Mouse (Mus musculus): ENCODE measurements around the gene Spata48. TPM values are rescaled to one million over a fixed set of nuclear protein-coding genes. Genes with fewer than 3 reads are reported as not detected.

Spata48 gene
- total RNA-seq, 1 experiment from 2014 or later, result 3.3 TPM

DNA sequence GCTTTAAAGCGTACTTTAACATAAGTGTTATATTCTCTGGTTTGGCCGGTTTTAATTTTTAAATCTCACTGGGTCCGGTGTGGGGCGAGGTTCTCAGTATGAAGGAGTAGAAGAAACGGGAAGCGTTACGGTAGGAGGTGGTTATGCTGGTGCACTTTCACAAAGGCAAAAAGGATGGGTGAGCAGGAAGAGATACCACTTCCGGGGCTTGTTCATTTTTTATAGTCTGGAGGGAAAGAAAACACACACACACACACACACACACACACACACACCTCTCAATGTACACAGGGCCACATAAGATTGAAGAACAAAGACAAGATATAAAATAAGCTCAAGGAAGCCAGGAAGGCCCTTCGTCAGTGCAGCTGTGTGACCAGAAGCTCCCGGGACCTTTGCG lies 66.9 kb downstream of the Spata48 start:
- ATAC-seq (ENCODE audit: extremely low read depth, insufficient number of reproducible peaks, low FRiP score, poor library complexity, severe bottlenecking), result peak; percentile 64

DNA sequence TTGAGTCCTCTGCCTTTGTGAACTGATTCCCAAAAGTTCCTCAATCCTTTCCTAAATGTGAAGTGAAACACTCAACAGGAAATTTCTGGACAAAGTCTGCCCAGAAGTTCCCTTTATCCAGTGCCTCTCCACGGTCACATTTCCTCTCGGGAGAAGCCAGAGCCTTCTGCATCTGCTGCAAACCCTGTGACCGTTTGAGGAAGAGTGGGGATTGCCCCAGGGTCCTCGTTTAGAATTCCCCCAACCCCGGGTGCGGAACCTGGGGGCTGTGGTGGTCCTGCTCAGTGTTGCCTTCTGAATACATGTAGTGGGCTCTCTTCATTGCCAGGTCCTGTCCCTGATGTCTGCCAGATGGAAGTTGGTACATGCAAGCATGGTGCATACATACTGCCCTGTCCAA lies 67.3 kb downstream of the Spata48 start:
- no peak for ATAC-seq (ENCODE audit: extremely low read depth, insufficient number of reproducible peaks, low FRiP score, poor library complexity, severe bottlenecking)

DNA sequence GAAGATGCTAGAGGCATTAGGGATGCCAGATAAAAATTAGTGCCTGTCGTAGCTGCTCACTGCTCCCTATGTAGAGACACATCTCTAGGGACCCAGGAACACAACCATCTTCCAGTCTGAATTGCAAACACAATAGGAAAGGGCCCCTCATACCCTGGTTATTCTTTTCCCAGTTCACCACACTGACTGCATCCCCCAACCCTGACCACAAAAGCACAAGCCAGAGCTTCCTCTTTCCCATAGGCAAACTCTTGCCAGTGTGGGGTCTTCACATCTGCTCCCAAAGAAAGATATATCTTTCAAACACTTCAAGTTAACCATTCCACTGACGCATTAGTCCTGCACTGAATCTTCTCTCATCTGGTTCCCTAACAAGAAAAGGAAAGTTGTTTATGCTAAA lies 68.2 kb downstream of the Spata48 start:
- no peak for ATAC-seq (ENCODE audit: extremely low read depth, insufficient number of reproducible peaks, low FRiP score, poor library complexity, severe bottlenecking)

DNA sequence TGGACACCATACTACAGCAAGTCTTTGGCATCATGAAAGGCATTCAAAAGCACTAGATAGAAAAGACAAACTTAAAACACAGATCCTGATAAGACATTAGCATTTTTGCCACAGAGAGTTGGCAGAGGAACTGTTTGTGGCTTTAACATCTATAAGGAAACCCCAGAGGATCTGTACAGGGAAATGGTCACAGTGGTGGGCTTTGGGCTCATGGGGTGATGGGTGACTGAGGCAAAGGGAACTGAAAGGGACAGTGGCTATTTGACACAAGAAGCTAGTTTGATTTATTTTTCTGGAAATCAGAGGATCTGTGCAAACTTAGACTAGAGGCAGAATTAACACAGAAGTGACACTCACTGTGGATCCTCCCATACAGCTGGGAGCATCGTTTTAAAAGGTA lies 74.4 kb downstream of the Spata48 start:
- no peak for ATAC-seq (ENCODE audit: extremely low read depth, insufficient number of reproducible peaks, low FRiP score, poor library complexity, severe bottlenecking)

DNA sequence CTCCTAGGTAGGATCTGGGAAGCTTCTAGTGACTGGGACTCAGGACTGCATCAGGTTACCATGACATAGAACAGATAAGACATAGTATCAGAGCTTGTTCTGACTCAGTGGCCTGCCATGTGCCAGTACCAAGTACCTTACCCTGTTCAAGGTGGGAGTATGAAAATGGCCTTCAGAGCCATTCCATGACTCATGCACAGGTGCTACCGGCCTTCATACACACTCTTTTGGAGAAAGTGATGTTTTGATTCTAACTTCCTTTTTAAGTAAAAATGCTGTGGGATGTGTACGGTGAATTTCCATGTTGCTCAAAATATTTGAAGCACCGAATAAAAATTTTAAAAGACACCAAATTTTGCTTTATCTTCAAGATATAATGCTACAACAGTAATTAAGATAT lies 84.1 kb downstream of the Spata48 start:
- no peak for ATAC-seq (ENCODE audit: extremely low read depth, insufficient number of reproducible peaks, low FRiP score, poor library complexity, severe bottlenecking)

DNA sequence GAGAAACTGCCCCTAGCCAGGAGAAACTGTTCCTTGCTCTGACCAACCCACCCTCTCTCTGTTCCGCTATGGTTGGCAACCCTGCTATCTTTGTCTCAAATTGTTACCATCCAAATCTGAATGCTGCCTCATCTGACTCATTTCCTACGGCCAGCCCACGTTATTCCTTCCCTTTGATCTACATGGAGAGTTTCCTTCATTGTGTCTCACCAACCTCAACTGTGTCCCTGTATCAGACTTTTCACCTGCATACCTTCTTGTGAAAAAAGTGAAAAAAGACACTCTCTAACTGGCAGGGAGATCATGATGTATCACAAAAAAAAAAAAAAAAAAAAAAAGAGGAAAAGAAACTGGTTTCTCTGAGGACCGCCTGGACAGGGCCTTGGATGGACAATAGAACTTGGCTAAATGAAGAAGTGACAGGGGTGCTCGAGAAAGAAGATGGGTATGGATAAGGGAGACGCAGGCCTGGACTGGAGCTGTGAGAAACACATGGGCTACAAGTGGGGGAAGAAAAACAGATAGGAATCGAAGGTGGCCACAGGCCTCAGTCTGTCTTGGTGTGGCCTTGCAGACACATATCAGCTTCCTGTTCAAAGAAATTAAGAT lies 85.1 kb downstream of the Spata48 start:
- no peak for ATAC-seq (ENCODE audit: extremely low read depth, insufficient number of reproducible peaks, low FRiP score, poor library complexity, severe bottlenecking)

DNA sequence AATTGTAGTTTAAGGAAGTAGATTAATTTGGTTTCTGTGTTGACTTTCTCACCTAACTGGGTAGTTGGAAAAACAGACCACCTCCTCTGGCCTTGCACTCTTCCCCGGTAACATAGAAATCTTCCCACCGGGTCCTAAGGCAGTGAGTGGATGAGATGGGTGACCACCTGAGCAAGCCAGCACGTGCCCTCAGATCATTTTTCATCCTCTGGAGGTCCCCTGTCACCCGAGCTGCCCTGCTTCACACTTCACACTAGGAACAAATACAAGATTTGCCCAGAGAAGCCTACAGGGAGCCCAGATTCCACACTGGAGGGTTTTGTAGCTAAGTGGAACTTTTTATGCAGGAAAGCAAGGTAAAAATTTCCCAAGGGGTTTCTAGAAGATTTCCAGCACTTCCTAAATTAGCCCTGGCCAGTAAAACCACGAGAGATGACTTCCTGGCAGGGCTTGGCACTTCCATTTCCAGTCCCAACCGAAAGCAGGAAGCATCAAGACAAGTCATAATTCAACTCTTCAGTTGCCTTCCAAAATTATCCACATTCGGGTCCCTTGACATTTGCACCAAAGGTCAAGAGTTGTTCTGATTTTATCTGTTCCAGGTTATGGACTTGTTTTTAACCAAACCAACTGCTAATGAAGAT lies 85.8 kb downstream of the Spata48 start:
- no peak for ATAC-seq (ENCODE audit: extremely low read depth, insufficient number of reproducible peaks, low FRiP score, poor library complexity, severe bottlenecking)

DNA sequence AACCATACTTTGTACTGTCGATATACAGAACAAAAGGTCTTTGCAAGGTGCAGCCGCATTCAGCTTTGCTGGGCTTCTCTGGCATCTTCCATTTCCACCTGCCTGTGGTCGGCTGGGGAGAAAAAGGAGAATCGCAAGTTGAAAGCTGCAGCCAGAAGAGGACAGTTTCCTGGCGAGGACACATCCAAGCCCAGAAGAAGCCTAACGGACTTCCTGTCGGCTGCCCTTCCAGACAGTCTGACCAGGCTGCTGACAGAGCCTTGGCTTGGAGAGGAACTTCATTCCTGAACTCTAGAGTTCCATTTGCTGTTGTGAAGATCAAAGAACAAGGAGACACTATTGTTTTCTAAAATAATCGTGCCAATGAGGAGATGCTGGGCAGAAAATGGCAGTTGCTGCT lies 93.7 kb downstream of the Spata48 start:
- no peak for ATAC-seq (ENCODE audit: extremely low read depth, insufficient number of reproducible peaks, low FRiP score, poor library complexity, severe bottlenecking)

DNA sequence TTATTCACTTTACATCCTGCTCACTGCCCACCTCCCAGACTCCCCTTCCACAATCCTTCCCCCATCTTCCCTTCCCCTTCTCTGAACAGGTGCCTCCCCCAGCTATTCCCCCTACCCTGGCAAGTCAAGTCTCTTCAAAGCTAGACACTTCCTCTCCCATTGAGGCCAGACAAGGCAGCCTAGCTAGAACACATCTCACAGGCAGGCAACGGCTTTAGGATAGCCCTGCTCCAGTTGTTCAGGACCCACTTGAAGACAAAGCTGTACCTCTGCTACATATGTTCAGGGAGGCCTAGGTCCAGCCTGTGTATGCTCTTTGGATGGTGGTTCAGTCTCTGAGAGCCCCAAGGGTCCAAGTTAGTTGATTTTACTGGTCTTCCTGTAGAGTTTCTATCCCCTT lies 94.3 kb downstream of the Spata48 start:
- no peak for ATAC-seq (ENCODE audit: extremely low read depth, insufficient number of reproducible peaks, low FRiP score, poor library complexity, severe bottlenecking)

DNA sequence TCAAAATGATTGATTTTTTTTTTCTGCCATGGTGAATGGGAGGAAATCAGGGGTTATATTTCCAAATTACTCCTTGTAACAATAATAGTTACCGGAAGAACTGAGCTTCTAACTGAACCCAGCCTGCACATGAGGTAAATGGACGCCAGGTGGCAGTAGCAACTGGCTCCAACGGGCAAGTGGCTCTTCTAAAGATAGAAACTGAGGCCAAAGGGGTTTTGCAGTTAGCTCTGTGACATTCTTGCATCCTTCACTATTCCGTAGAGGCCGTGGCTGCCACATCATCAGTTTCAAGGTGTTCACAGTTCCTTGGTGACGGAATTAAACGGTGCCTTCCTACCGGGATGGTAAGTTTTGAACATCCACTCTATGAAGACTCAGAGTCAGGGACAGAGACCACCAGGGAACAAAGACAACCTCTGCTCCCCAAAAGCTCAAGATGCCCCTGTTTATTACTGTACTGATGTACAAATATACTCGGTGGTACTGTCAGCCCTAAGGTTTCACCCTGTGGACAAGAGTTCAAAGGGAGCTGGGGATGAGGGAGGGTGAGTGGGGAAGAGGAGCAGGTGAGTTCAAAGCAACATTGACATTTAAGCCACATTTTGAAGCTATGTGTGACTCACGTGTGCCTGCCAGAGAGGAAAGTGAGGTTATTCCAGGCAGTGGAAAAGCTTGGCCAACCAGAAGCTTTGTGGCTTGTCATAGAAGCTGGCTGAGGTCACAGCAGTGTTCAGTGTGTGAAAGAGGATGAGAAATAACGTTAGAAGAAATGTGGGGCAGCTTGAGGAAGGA lies 95.5 kb downstream of the Spata48 start:
- ATAC-seq (ENCODE audit: extremely low read depth, insufficient number of reproducible peaks, low FRiP score, poor library complexity, severe bottlenecking), result peak; percentile 82

DNA sequence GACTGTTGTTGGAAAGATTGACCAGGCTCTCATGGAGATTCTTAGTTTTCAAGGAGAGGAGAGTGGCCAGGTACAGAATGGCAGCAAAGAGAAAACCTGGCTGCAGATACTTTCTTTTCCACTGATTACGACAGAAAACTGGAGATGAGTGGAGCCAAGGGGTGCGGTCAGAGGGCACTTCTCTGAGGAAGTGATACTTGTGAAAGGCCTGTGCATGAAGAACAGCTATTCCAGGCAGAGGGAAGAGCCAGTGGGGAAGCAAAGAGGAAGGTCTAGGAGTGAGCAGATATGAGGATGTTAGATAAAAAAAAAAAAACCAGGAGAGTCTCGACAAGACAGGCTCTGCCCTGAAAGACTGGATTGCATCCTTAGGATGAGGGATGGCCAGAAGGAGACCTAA lies 96.8 kb downstream of the Spata48 start:
- ATAC-seq (ENCODE audit: extremely low read depth, insufficient number of reproducible peaks, low FRiP score, poor library complexity, severe bottlenecking), result peak; percentile 42; the same call in 1 of the 2 replicates

DNA sequence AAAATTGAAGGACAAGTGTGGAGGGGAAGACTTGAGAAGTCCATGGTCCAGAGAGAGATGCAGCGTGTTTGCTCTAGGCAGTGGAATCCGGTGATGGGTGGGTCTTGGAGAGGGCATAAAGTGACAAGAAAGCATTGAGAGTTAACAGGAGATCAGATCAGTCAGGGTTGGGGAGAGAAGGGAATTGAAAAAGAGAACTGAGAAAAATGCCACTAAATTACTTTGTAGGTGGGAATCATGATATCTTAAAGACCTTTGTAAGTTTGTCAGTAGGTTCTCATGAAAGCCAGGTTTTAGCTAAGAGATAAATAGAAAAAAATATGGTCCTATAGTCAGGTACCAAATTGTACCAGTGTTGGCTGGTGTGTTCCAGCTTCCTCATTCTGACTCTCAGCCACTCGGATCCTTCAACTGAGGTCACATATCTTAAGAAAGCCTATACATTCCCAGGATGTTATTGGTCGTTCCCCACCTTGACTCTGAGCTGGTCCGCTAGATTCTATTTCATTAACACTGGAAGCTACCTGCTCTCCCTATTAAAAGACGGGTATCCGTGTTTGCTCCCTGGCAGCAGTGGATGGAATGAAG lies 97.3 kb downstream of the Spata48 start:
- ATAC-seq (ENCODE audit: extremely low read depth, insufficient number of reproducible peaks, low FRiP score, poor library complexity, severe bottlenecking), result no peak

DNA sequence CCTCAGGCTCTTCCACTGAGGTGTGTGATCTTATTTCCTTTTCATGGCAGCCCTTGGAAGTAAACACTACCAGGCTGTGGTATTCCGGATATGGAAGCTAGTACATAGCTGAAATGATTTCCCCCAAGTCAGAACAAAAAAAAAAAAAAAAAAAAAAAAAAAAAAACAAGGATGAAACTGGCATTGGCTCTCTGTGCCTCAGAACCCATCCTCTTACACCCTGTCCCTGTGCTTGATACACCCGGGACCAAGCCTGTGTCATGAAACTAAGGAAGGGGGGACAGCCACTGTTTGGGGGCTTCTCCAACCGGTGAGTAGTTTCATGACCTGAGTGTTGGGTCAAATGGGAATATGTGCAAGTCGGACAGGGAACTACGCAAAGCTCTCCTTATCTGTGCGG lies 99.2 kb downstream of the Spata48 start:
- ATAC-seq (ENCODE audit: extremely low read depth, insufficient number of reproducible peaks, low FRiP score, poor library complexity, severe bottlenecking), result no peak

DNA sequence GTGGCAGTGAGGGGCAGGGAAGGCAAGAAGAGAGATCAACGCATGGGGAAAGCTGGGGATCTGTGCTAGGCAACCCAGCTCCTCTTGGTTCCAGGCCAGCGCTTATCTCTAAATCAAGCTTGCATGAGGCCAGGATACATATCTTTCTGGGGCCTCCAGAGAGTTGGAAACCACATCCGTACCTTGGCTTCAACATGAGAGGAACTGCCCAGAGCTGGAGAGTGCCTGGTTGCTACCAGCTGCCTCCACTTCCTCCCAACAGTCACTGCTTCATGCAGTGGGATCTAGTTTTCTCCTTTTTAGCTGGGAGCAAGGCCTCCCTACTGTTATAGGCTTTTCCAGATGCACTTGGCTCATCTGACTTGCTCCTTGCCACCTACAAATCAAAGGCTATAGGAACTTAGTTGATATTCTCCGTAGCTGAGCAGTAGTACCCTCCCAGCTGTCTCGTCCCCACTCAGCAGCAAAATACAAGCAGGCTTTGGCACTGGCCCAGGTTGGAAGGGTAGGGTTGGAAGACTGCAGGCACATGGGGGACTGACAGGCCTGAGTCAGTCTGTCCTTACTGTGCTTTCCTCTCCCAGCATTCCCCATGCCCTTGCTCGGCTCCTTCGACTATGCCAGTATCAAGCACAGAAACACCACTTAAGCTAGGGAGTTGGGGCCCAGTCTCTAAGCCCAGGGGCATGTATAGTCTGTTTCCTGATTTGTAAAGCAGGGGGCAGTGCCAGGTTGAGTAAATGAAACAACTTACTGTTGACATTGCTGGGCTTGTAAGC lies 102.6 kb downstream of the Spata48 start:
- peak; percentile 81 for ATAC-seq (ENCODE audit: extremely low read depth, insufficient number of reproducible peaks, low FRiP score, poor library complexity, severe bottlenecking)

Other genes starting within 250 kb of the Spata48 start
- 0.70 and 1.4 TPM in 2 replicates for gene Zpbp, start 314 bp downstream of the Spata48 start, total RNA-seq (2017)
- gene 4930512M02Rik, start 165.7 kb downstream of the Spata48 start, total RNA-seq (2017), result not detected in 2 replicates
- 125 and 150 TPM in 2 replicates for gene Ikzf1, start 222.9 kb downstream of the Spata48 start, total RNA-seq (2017)

Measured in neutrophil, adult 5-6 weeks (primary cell).